Mouse (Mus musculus) myocyte (in vitro differentiated cells): ENCODE data around the gene Gm49776.

Experiments used
- CEBPB ChIP-seq: IDR thresholded peaks from 2 replicates; pipeline ENCODE4 v1.6.1; 2011; ENCODE audit warnings: mild to moderate bottlenecking, moderate library complexity; ENCODE audit not compliant: poor library complexity, insufficient read depth, severe bottlenecking
- MYOD1 ChIP-seq, 3 experiments: IDR thresholded peaks; one replicate each; pipeline ENCODE4 v1.6.1; 2011; ENCODE audit warnings: control low read depth in 2 of 3, low read depth in 2 of 3, mild to moderate bottlenecking in 2 of 3, moderate library complexity in 1 of 3; ENCODE audit not compliant: insufficient read length in 2 of 3, control insufficient read depth in 1 of 3
- MYOG ChIP-seq, 3 experiments: IDR thresholded peaks; one replicate each; pipeline ENCODE4 v1.6.1; 2011; ENCODE audit warnings: control low read depth in 2 of 3, low read depth in 2 of 3, mild to moderate bottlenecking in 2 of 3; ENCODE audit not compliant: insufficient read length in 2 of 3, control insufficient read depth in 1 of 3, insufficient read depth in 1 of 3
- POLR2A ChIP-seq: IDR thresholded peaks from one replicate; pipeline ENCODE4 v1.6.1; 2011; ENCODE audit warnings: low read depth, mild to moderate bottlenecking, control low read depth, moderate library complexity; ENCODE audit not compliant: insufficient read length
- POLR2AphosphoS2 ChIP-seq: IDR thresholded peaks from one replicate; pipeline ENCODE4 v1.6.1; 2011; ENCODE audit warnings: low read depth, control low read depth; ENCODE audit not compliant: insufficient read length
- REST ChIP-seq: IDR thresholded peaks from one replicate; pipeline ENCODE4 v1.6.1; 2011; ENCODE audit warnings: mild to moderate bottlenecking, control low read depth, moderate library complexity; ENCODE audit not compliant: insufficient read depth, insufficient read length
- TCF12 ChIP-seq: IDR thresholded peaks from one replicate; pipeline ENCODE4 v1.6.1; 2011; ENCODE audit warnings: mild to moderate bottlenecking, control low read depth; ENCODE audit not compliant: poor library complexity, insufficient read depth, severe bottlenecking
- USF1 ChIP-seq: IDR thresholded peaks from one replicate; pipeline ENCODE4 v1.6.1; 2011; ENCODE audit warnings: low read depth, mild to moderate bottlenecking, control low read depth, moderate library complexity

DNA sequence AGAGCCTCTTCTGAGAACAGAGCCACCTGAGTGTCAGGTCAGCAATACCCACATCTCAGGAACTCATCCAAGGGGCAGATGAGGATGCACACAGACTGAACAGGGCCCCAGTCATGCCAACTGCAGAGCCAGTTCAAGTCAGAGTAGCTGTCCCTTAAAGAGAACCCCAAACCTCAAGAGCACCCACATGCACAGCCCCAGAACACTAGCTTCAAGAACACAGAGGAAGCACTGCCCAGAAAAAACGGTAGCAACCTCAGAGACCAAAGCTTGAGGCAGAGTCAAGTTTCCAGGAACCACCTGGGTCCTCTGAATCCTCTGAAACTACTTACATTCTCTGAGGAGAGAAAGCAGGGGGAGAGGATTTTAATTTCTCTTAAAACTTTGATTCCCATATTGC, 24.7 kb downstream of the Gm49776 start:
- TF ChIP-seq MYOD1 (IDR thresholded peaks at IDR 0.05; ENCODE audit: control insufficient read depth in 1 of 3, insufficient read length in 2 of 3, low read depth in 2 of 3) = no peak
- no peak for TF ChIP-seq MYOG (IDR thresholded peaks at IDR 0.05; ENCODE audit: control insufficient read depth in 1 of 3, insufficient read depth in 1 of 3, insufficient read length in 2 of 3, low read depth in 2 of 3)
- no peak for TF ChIP-seq POLR2A
- no peak for TF ChIP-seq POLR2AphosphoS2
- no peak for TF ChIP-seq USF1
- no peak for TF ChIP-seq REST
- TF ChIP-seq TCF12 = no peak
- TF ChIP-seq CEBPB = no peak
